Mouse (Mus musculus): ENCODE measurements around the gene Hdhd5. TPM values are rescaled to one million over a fixed set of nuclear protein-coding genes. Genes with fewer than 3 reads are reported as not detected.

Gene Hdhd5
- polyA plus RNA-seq, 1 experiment from 2014 or later = 19.9 TPM

GRCm38 (mm10) chr6:120542061-120542460 lies 10.9 kb upstream of the Hdhd5 start:
- H3K27me3 ChIP-seq (replicated peaks; ENCODE audit: control insufficient read depth, insufficient read depth, low read length) = no peaks in the 10 kb centered on the region
- no peaks in the 10 kb centered on the region for H3K36me3 ChIP-seq (ENCODE audit: control insufficient read depth, insufficient read depth, low read length)
- H3K9ac ChIP-seq (ENCODE audit: low read depth, low read length) = no peak overlapping the region
- peaks cover 10% of the 10 kb centered on the region for H3K4me1 ChIP-seq (replicated peaks; ENCODE audit: control insufficient read depth, insufficient read depth, low read length)
- ATAC-seq (replicated peaks; ENCODE audit: low FRiP score) (no peak), DNase-seq (ENCODE audit: low spot score) (no peak)
- 6% methylated on average over 1 of the region's 1 CpGs for WGBS
- no peak overlapping the region for H3K4me2 ChIP-seq
- H3K9me3 ChIP-seq (ENCODE audit: control insufficient read depth, low read length) = no peaks in the 10 kb centered on the region
- H3K4me3 ChIP-seq (ENCODE audit: low read depth, low read length) = no peak overlapping the region
- no peak overlapping the region for H3K27ac ChIP-seq (ENCODE audit: low read depth, low read length)

GRCm38 (mm10) chr6:120541386-120541785 lies 10.3 kb upstream of the Hdhd5 start:
- DNase-seq (ENCODE audit: low spot score) (no peak), ATAC-seq (replicated peaks; ENCODE audit: low FRiP score) (no peak)
- H3K4me2 ChIP-seq = no peak overlapping the region
- no peaks in the 10 kb centered on the region for H3K9me3 ChIP-seq (ENCODE audit: control insufficient read depth, low read length)
- no peaks in the 10 kb centered on the region for H3K27me3 ChIP-seq (replicated peaks; ENCODE audit: control insufficient read depth, insufficient read depth, low read length)
- H3K9ac ChIP-seq (ENCODE audit: low read depth, low read length) = no peak overlapping the region
- H3K27ac ChIP-seq (ENCODE audit: low read depth, low read length) = no peak overlapping the region
- WGBS = 59% methylated on average over 2 of the region's 2 CpGs
- H3K4me3 ChIP-seq (ENCODE audit: low read depth, low read length) = no peak overlapping the region
- H3K36me3 ChIP-seq (ENCODE audit: control insufficient read depth, insufficient read depth, low read length) = no peaks in the 10 kb centered on the region
- H3K4me1 ChIP-seq (replicated peaks; ENCODE audit: control insufficient read depth, insufficient read depth, low read length) = peaks cover 10% of the 10 kb centered on the region

- ATAC-seq (replicated peaks; ENCODE audit: low FRiP score) = peak; percentile 40
- Histone ChIP-seq H3K9me3 (ENCODE audit: control insufficient read depth, low read length) (no peaks in the 10 kb centered on the region), H3K4me3 (ENCODE audit: low read depth, low read length) (no peak overlapping the region), H3K9ac (ENCODE audit: low read depth, low read length) (peak overlapping the region; percentile 64), H3K36me3 (ENCODE audit: control insufficient read depth, insufficient read depth, low read length) (no peaks in the 10 kb centered on the region), H3K27ac (ENCODE audit: low read depth, low read length) (peak overlapping the region; percentile 34; the same call in 1 of the 2 replicates), H3K4me2 (peak overlapping the region; percentile 66), H3K27me3 (replicated peaks; ENCODE audit: control insufficient read depth, insufficient read depth, low read length) (no peaks in the 10 kb centered on the region), H3K4me1 (replicated peaks; ENCODE audit: control insufficient read depth, insufficient read depth, low read length) (peaks cover 10% of the 10 kb centered on the region)
- DNase-seq (ENCODE audit: low spot score) = no peak
- 50% methylated on average over 10 of the region's 10 CpGs for WGBS
These were observed 8.7 kb upstream of the Hdhd5 start for GRCm38 (mm10) chr6:120539781-120540231.

GRCm38 (mm10) chr6:120539132-120539759 lies 8.1 kb upstream of the Hdhd5 start:
- no peaks in the 10 kb centered on the region for H3K27me3 ChIP-seq (replicated peaks; ENCODE audit: control insufficient read depth, insufficient read depth, low read length)
- 7% methylated on average over 16 of the region's 16 CpGs for WGBS

GRCm38 (mm10) chr6:120536337-120536736 lies 5.2 kb upstream of the Hdhd5 start:
- Histone ChIP-seq H3K27ac (ENCODE audit: low read depth, low read length) (no peak overlapping the region), H3K27me3 (replicated peaks; ENCODE audit: control insufficient read depth, insufficient read depth, low read length) (no peaks in the 10 kb centered on the region), H3K9me3 (ENCODE audit: control insufficient read depth, low read length) (no peaks in the 10 kb centered on the region), H3K36me3 (ENCODE audit: control insufficient read depth, insufficient read depth, low read length) (no peaks in the 10 kb centered on the region), H3K9ac (ENCODE audit: low read depth, low read length) (no peak overlapping the region), H3K4me3 (ENCODE audit: low read depth, low read length) (no peak overlapping the region), H3K4me2 (no peak overlapping the region), H3K4me1 (replicated peaks; ENCODE audit: control insufficient read depth, insufficient read depth, low read length) (peaks cover 10% of the 10 kb centered on the region)
- DNase-seq (ENCODE audit: low spot score) = no peak
- 73% methylated on average over 2 of the region's 2 CpGs for WGBS
- no peak for ATAC-seq (replicated peaks; ENCODE audit: low FRiP score)

More at GRCm38 (mm10) chr6:120539132-120539759, 8.1 kb upstream of the Hdhd5 start:
- peak overlapping the region; percentile 22 for H3K4me3 ChIP-seq (ENCODE audit: low read depth, low read length)
- ATAC-seq (replicated peaks; ENCODE audit: low FRiP score) = peak; percentile 85
- peak overlapping the region; percentile 64 for H3K9ac ChIP-seq (ENCODE audit: low read depth, low read length)
- peak; percentile 86 for DNase-seq (ENCODE audit: low spot score)
- peaks cover 10% of the 10 kb centered on the region for H3K4me1 ChIP-seq (replicated peaks; ENCODE audit: control insufficient read depth, insufficient read depth, low read length)
- H3K4me2 ChIP-seq = peak overlapping the region; percentile 66
- H3K27ac ChIP-seq (ENCODE audit: low read depth, low read length) = peak overlapping the region; percentile 34
- H3K36me3 ChIP-seq (ENCODE audit: control insufficient read depth, insufficient read depth, low read length) = no peaks in the 10 kb centered on the region
- H3K9me3 ChIP-seq (ENCODE audit: control insufficient read depth, low read length) = no peaks in the 10 kb centered on the region

GRCm38 (mm10) chr6:120532594-120532993 lies 1.5 kb upstream of the Hdhd5 start:
- no peak overlapping the region for H3K4me3 ChIP-seq (ENCODE audit: low read depth, low read length)
- H3K4me1 ChIP-seq (replicated peaks; ENCODE audit: control insufficient read depth, insufficient read depth, low read length) = peaks cover 12% of the 10 kb centered on the region
- peak overlapping the region; percentile 66; the same call in 1 of the 2 replicates for H3K4me2 ChIP-seq
- 79% methylated on average over 1 of the region's 1 CpGs for WGBS
- H3K9ac ChIP-seq (ENCODE audit: low read depth, low read length) = no peak overlapping the region
- H3K27ac ChIP-seq (ENCODE audit: low read depth, low read length) = no peak overlapping the region
- H3K9me3 ChIP-seq (ENCODE audit: control insufficient read depth, low read length) = no peaks in the 10 kb centered on the region
- ATAC-seq (replicated peaks; ENCODE audit: low FRiP score) (no peak), DNase-seq (ENCODE audit: low spot score) (no peak)
- H3K27me3 ChIP-seq (replicated peaks; ENCODE audit: control insufficient read depth, insufficient read depth, low read length) = no peaks in the 10 kb centered on the region
- H3K36me3 ChIP-seq (ENCODE audit: control insufficient read depth, insufficient read depth, low read length) = no peaks in the 10 kb centered on the region

- Histone ChIP-seq H3K36me3 (ENCODE audit: control insufficient read depth, insufficient read depth, low read length) (no peaks in the 10 kb centered on the region), H3K4me2 (no peak overlapping the region; the same call in 1 of the 2 replicates), H3K9me3 (ENCODE audit: control insufficient read depth, low read length) (no peaks in the 10 kb centered on the region), H3K27ac (ENCODE audit: low read depth, low read length) (no peak overlapping the region), H3K9ac (ENCODE audit: low read depth, low read length) (0 out of 2 replicates have a peak overlapping the region, but pooled peaks have one; percentile 15), H3K4me3 (ENCODE audit: low read depth, low read length) (no peak overlapping the region), H3K4me1 (replicated peaks; ENCODE audit: control insufficient read depth, insufficient read depth, low read length) (peaks cover 12% of the 10 kb centered on the region), H3K27me3 (replicated peaks; ENCODE audit: control insufficient read depth, insufficient read depth, low read length) (no peaks in the 10 kb centered on the region)
- ATAC-seq (replicated peaks; ENCODE audit: low FRiP score) (no peak), DNase-seq (ENCODE audit: low spot score) (no peak)
- WGBS = 68% methylated on average over 4 of the region's 4 CpGs
These were observed 2.0 kb downstream of the Hdhd5 start for GRCm38 (mm10) chr6:120529123-120529522.

GRCm38 (mm10) chr6:120524796-120525195 lies 6.3 kb downstream of the Hdhd5 start:
- DNase-seq (ENCODE audit: low spot score) = no peak
- Histone ChIP-seq H3K9me3 (ENCODE audit: control insufficient read depth, low read length) (no peaks in the 10 kb centered on the region), H3K4me3 (ENCODE audit: low read depth, low read length) (no peak overlapping the region), H3K27me3 (replicated peaks; ENCODE audit: control insufficient read depth, insufficient read depth, low read length) (no peaks in the 10 kb centered on the region), H3K27ac (ENCODE audit: low read depth, low read length) (no peak overlapping the region), H3K9ac (ENCODE audit: low read depth, low read length) (no peak overlapping the region), H3K36me3 (ENCODE audit: control insufficient read depth, insufficient read depth, low read length) (peaks cover 9% of the 10 kb centered on the region; the same call in 1 of the 2 replicates), H3K4me1 (replicated peaks; ENCODE audit: control insufficient read depth, insufficient read depth, low read length) (peaks cover 8% of the 10 kb centered on the region), H3K4me2 (no peak overlapping the region)
- WGBS = 87% methylated on average over 5 of the region's 5 CpGs
- no peak for ATAC-seq (replicated peaks; ENCODE audit: low FRiP score)

GRCm38 (mm10) chr6:120519647-120520046 lies 11.5 kb downstream of the Hdhd5 start:
- Histone ChIP-seq H3K4me1 (replicated peaks; ENCODE audit: control insufficient read depth, insufficient read depth, low read length) (peaks cover 18% of the 10 kb centered on the region), H3K4me3 (ENCODE audit: low read depth, low read length) (no peak overlapping the region), H3K4me2 (no peak overlapping the region), H3K27me3 (replicated peaks; ENCODE audit: control insufficient read depth, insufficient read depth, low read length) (no peaks in the 10 kb centered on the region), H3K9me3 (ENCODE audit: control insufficient read depth, low read length) (no peaks in the 10 kb centered on the region), H3K36me3 (ENCODE audit: control insufficient read depth, insufficient read depth, low read length) (peaks cover 9% of the 10 kb centered on the region; the same call in 1 of the 2 replicates), H3K27ac (ENCODE audit: low read depth, low read length) (no peak overlapping the region), H3K9ac (ENCODE audit: low read depth, low read length) (no peak overlapping the region)
- no peak for ATAC-seq (replicated peaks; ENCODE audit: low FRiP score)
- no peak for DNase-seq (ENCODE audit: low spot score)
- WGBS = 84% methylated on average over 5 of the region's 5 CpGs

All from liver, embryonic 11.5 days (tissue).